Mouse (Mus musculus) adrenal gland, adult 2 months (tissue): ENCODE measurements around the gene Adgra3. TPM values are rescaled to one million over a fixed set of nuclear protein-coding genes. Genes with fewer than 3 reads are reported as not detected.

Experiments used
- DNase-seq: peaks from one replicate; pipeline ENCODE4 v3.0.0; 2021
- polyA plus RNA-seq: library from polyadenylated mRNA; depleted of rRNA; stranded (reverse); fragments of >200 nt; gene quantifications from 2 replicates; pipeline ENCODE4 v1.2.3, GENCODE M21; 2012
- total RNA-seq, 2 experiments: library from RNA; stranded (reverse); gene quantifications; 2 replicates each; pipeline ENCODE4 v1.2.3; 2021

Gene Adgra3
- total and polyA plus RNA-seq, 3 experiments: 43.3 to 62.9 (median 52.6) TPM

DNA sequence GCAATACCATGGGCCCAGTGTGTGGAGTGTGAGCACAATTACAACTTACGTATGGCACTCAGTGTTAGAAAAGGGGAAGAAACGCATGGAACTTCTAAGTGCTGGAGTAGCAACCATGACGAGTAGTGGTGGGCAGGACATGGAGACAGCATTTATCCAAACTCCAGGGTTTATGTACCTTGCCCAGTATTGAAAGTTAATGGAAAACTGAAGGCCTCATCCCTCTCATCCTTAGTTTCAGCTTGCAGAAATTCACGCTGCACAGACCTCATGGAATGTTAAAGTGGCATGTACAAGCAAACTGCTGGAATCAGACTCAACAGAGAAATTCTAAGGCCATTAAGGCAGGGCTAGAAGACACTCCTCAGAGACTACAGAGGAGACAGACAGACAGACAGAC is 84.6 kb downstream of the Adgra3 start:
- DNase-seq: no peak

DNA sequence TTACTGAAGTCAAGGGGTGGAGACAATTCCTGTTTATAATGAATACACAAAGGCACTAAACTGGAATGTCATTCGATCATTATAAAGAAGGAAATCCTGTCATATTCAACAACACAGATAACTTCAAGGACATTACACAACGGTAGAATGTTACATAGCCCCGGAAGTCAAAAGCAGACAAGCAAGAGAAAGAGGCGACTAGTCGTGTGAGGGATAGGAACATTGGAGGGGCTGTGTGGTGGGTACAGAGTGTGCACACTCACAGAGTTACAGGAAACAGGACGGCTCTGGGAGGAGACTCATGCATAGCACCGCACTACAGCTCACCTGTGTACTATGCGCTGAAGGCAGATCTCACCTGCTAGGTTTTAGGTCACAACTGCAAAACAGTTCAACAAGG is 89.1 kb downstream of the Adgra3 start:
- DNase-seq: no peak

DNA sequence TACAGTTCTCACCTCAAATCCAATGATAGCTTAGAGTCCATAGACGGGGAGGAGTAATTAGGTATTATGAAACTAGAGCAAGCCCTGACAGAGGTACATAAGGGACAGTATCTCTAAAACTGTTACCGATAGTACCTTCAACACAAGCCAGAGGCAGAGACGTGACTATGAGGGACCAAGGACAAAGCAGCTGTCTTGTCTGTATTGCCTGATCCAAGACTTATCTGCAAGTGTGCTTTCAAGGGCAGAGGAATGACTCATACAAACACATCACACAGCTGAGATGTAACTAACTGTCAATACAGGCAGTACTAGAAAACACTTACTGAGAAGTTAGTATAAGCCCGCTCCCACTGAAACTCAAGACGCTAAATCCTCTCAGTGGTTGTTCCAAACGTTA is 91.1 kb downstream of the Adgra3 start:
- peak; percentile 46 for DNase-seq

DNA sequence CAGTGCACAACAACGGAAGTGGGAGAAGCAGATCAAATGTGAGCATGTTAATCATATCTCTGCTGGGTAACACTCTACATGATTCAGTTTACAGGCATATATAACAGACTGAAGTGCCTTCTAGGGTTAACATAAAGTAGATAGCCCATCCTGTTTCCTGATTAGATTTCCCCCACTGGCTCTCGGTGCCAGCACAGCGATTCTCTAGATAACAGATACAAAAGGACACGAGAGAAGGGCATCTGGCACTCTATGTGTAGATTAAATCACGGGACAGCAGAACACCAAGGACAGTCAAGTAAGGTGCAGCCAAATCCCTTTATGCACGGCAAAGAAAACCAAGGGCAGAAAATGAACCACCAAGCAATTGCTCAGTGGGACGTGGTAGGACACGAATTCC is 93.0 kb downstream of the Adgra3 start:
- no peak for DNase-seq

DNA sequence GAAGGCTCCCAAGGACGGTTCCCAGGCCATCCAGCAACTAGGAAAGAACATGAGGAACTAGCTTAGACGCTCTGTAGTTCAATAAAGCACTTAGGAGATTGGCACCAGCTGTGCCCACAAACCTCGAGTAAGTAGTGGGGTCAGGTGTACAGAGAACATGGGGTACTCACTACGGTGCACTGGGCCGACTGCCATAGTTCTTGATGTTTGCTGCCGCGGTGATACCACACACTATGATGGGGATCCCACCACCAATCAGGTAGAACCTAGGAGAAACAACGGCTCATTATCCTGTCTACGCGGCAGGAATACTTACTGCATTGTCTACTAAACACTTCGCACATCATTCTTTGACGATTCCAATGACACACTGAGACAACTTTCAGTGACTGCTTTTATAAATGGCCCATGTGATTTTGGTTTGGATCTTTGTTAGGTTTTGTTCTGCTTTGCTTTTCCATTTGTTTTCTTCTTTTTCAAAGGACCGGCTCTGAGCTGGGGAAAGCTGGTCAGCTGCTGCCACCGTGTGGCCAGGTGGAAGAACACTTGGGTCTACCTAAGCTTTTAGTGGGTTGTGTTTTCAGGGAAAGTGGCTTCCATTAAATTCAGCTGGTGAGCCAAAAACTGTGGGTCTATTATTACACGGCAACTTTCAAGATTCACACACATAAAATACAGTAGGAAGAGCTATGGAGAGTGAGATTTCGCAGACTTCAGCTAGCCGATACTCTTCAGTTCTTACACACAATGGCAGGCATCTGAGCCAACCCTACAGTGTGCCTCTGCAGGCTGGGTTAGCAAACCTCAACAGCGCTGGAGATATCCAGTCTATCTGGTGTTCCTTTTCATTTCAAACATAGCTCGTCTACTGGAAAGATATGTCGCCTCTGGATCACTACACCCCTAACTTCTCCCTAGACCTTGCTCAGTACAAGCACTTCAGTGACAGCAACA is 97.1 kb downstream of the Adgra3 start:
- DNase-seq: no peak

- no peak for DNase-seq
These were observed 122.5 kb downstream of the Adgra3 start for GRCm38 (mm10) chr5:49936354-49936753.

GRCm38 (mm10) chr5:49924712-49925111 is 134.1 kb downstream of the Adgra3 start:
- no peak for DNase-seq

GRCm38 (mm10) chr5:49915695-49916106 is 143.1 kb downstream of the Adgra3 start:
- no peak for DNase-seq
